Mouse (Mus musculus): ENCODE results near the gene Gm42417. TPM values are rescaled to one million over a fixed set of nuclear protein-coding genes. Genes with fewer than 3 reads are reported as not detected.
A peak's percentile ranks its signal among the peaks of the same experiment; 100 is the strongest.

Gm42417 gene
- total RNA-seq, 1 experiment from 2014 or later, result not detected

GRCm38 (mm10) chr1:36567818-36568603 is 28.8 kb upstream of the Gm42417 start:
- ATAC-seq (replicated peaks; ENCODE audit: insufficient number of reproducible peaks, low FRiP score, low TSS enrichment, poor library complexity, severe bottlenecking), result no peak

- no peak for ATAC-seq (replicated peaks; ENCODE audit: insufficient number of reproducible peaks, low FRiP score, low TSS enrichment, poor library complexity, severe bottlenecking)
Observed at GRCm38 (mm10) chr1:36566425-36566824, 27.2 kb upstream of the Gm42417 start.

- ATAC-seq (replicated peaks; ENCODE audit: insufficient number of reproducible peaks, low FRiP score, low TSS enrichment, poor library complexity, severe bottlenecking), result no peak
Observed at GRCm38 (mm10) chr1:36564101-36564500, 24.9 kb upstream of the Gm42417 start.

GRCm38 (mm10) chr1:36563632-36564031 is 24.4 kb upstream of the Gm42417 start:
- ATAC-seq (replicated peaks; ENCODE audit: insufficient number of reproducible peaks, low FRiP score, low TSS enrichment, poor library complexity, severe bottlenecking), result no peak

GRCm38 (mm10) chr1:36563197-36563596 is 24.0 kb upstream of the Gm42417 start:
- no peak for ATAC-seq (replicated peaks; ENCODE audit: insufficient number of reproducible peaks, low FRiP score, low TSS enrichment, poor library complexity, severe bottlenecking)

GRCm38 (mm10) chr1:36562388-36562787 is 23.2 kb upstream of the Gm42417 start:
- ATAC-seq (replicated peaks; ENCODE audit: insufficient number of reproducible peaks, low FRiP score, low TSS enrichment, poor library complexity, severe bottlenecking), result no peak

- no peak for ATAC-seq (replicated peaks; ENCODE audit: insufficient number of reproducible peaks, low FRiP score, low TSS enrichment, poor library complexity, severe bottlenecking)
Observed at GRCm38 (mm10) chr1:36560903-36561302, 21.7 kb upstream of the Gm42417 start.

- ATAC-seq (replicated peaks; ENCODE audit: insufficient number of reproducible peaks, low FRiP score, low TSS enrichment, poor library complexity, severe bottlenecking), result no peak
Observed at GRCm38 (mm10) chr1:36559888-36560287, 20.7 kb upstream of the Gm42417 start.

GRCm38 (mm10) chr1:36559256-36559655 is 20.0 kb upstream of the Gm42417 start:
- no peak for ATAC-seq (replicated peaks; ENCODE audit: insufficient number of reproducible peaks, low FRiP score, low TSS enrichment, poor library complexity, severe bottlenecking)

- no peak for ATAC-seq (replicated peaks; ENCODE audit: insufficient number of reproducible peaks, low FRiP score, low TSS enrichment, poor library complexity, severe bottlenecking)
Observed at GRCm38 (mm10) chr1:36558031-36558993, 19.1 kb upstream of the Gm42417 start, which contains the start of gene Sema4c. TSS of gene Sema4c (minus strand) at chr1:36558349.

- no peak for ATAC-seq (replicated peaks; ENCODE audit: insufficient number of reproducible peaks, low FRiP score, low TSS enrichment, poor library complexity, severe bottlenecking)
Observed at GRCm38 (mm10) chr1:36557457-36558011, 18.3 kb upstream of the Gm42417 start.

- ATAC-seq (replicated peaks; ENCODE audit: insufficient number of reproducible peaks, low FRiP score, low TSS enrichment, poor library complexity, severe bottlenecking), result 0 out of 2 replicates have a peak, but pooled peaks have one; percentile 38
Observed at GRCm38 (mm10) chr1:36556553-36557456, 17.6 kb upstream of the Gm42417 start.

GRCm38 (mm10) chr1:36555798-36556395 is 16.7 kb upstream of the Gm42417 start:
- no peak for ATAC-seq (replicated peaks; ENCODE audit: insufficient number of reproducible peaks, low FRiP score, low TSS enrichment, poor library complexity, severe bottlenecking)

GRCm38 (mm10) chr1:36554633-36555399 is 15.6 kb upstream of the Gm42417 start:
- ATAC-seq (replicated peaks; ENCODE audit: insufficient number of reproducible peaks, low FRiP score, low TSS enrichment, poor library complexity, severe bottlenecking), result no peak

GRCm38 (mm10) chr1:36552506-36552905 is 13.3 kb upstream of the Gm42417 start:
- ATAC-seq (replicated peaks; ENCODE audit: insufficient number of reproducible peaks, low FRiP score, low TSS enrichment, poor library complexity, severe bottlenecking), result no peak

- ATAC-seq (replicated peaks; ENCODE audit: insufficient number of reproducible peaks, low FRiP score, low TSS enrichment, poor library complexity, severe bottlenecking), result no peak
Observed at GRCm38 (mm10) chr1:36551904-36552303, 12.7 kb upstream of the Gm42417 start.
